Mouse (Mus musculus): ENCODE data around the gene Hp.

GRCm38 (mm10) chr8:109593117-109593788 lies 14.3 kb upstream of the Hp start:
- TF ChIP-seq POLR2A (IDR thresholded peaks at IDR 0.05; ENCODE audit: borderline replicate concordance, control insufficient read depth, low read depth, low read length) = no peak
- TF ChIP-seq CTCF (IDR thresholded peaks at IDR 0.05; ENCODE audit: control insufficient read depth, insufficient read depth, low read length) = peak; percentile 22; the same call in 1 of the 2 replicates

All from bone marrow, adult 2 months (tissue).